Mouse (Mus musculus) MEL (cell line): Measurements from ENCODE around the gene Mertk. TPM values are rescaled to one million over a fixed set of nuclear protein-coding genes. Genes with fewer than 3 reads are reported as not detected.

Experiments used
- DNase-seq: peaks from one replicate; pipeline ENCODE4 v3.0.0; 2011; ENCODE audit warnings: low read depth, low spot score
- H3K27ac ChIP-seq: 2 replicates; pipeline ENCODE4 v1.5.1; 2012; ENCODE audit warnings: low read depth, mild to moderate bottlenecking, control low read depth, low read length, moderate library complexity; ENCODE audit not compliant: control insufficient read depth
- H3K27me3 ChIP-seq, 2 experiments: fragments of 150-350 bp in 1 of 2; sonication (generic) in 1 of 2; 2 replicates each; pipeline ENCODE4 v1.6.1; 2012; ENCODE audit warnings: low read length in 2 of 2, mild to moderate bottlenecking in 2 of 2, improper control_type of control experiment in 1 of 2, moderate library complexity in 1 of 2; ENCODE audit not compliant: insufficient read depth in 2 of 2, control insufficient read depth in 1 of 2
- H3K36me3 ChIP-seq, 2 experiments: 2 replicates each; pipeline ENCODE4 v1.6.1; 2012 to 2014; ENCODE audit warnings: low read length in 2 of 2, improper control_type of control experiment in 1 of 2, inconsistent platforms in 1 of 2, mild to moderate bottlenecking in 1 of 2; ENCODE audit not compliant: insufficient read depth in 2 of 2, control insufficient read depth in 1 of 2
- H3K4me1 ChIP-seq, 2 experiments: fragments of 150-350 bp in 1 of 2; sonication (generic) in 1 of 2; 2 replicates each; pipeline ENCODE4 v1.6.1; 2012; ENCODE audit warnings: low read length in 2 of 2, improper control_type of control experiment in 1 of 2, mild to moderate bottlenecking in 1 of 2; ENCODE audit not compliant: insufficient read depth in 2 of 2, control insufficient read depth in 1 of 2
- H3K4me3 ChIP-seq, 2 experiments: fragments of 150-350 bp in 1 of 2; sonication (generic) in 1 of 2; 2 replicates each; pipeline ENCODE4 v1.5.1; 2012; ENCODE audit warnings: low read depth in 2 of 2, low read length in 2 of 2, mild to moderate bottlenecking in 2 of 2, moderate library complexity in 2 of 2, control low read depth in 1 of 2, improper control_type of control experiment in 1 of 2; ENCODE audit not compliant: control insufficient read depth in 1 of 2, insufficient read depth in 1 of 2
- H3K79me2 ChIP-seq: 2 replicates; pipeline ENCODE4 v1.6.1; 2012; ENCODE audit warnings: mild to moderate bottlenecking, low read length, moderate library complexity; ENCODE audit not compliant: control insufficient read depth, poor library complexity, insufficient read depth
- H3K9ac ChIP-seq: 2 replicates; pipeline ENCODE4 v1.6.1; 2012; ENCODE audit warnings: low read depth, mild to moderate bottlenecking, control low read depth, low read length, moderate library complexity; ENCODE audit not compliant: control insufficient read depth, poor library complexity, severe bottlenecking
- H3K9me3 ChIP-seq: fragments of 150-350 bp; sonication (generic); replicated peaks from 2 replicates; pipeline ENCODE4 v1.6.1; 2012; ENCODE audit warnings: mild to moderate bottlenecking, low read length, improper control_type of control experiment, moderate library complexity; ENCODE audit not compliant: insufficient read depth
- BHLHE40 ChIP-seq: IDR thresholded peaks from 2 replicates; pipeline ENCODE4 v1.6.1; 2012; ENCODE audit warnings: low read depth, mild to moderate bottlenecking, inconsistent platforms, low read length, improper control_type of control experiment, borderline replicate concordance
- CHD1 ChIP-seq: IDR thresholded peaks from 2 replicates; pipeline ENCODE4 v1.6.1; 2012; ENCODE audit warnings: low read depth, mild to moderate bottlenecking, inconsistent platforms, low read length, improper control_type of control experiment
- CHD2 ChIP-seq: IDR thresholded peaks from 2 replicates; pipeline ENCODE4 v1.6.1; 2011; ENCODE audit warnings: low read length, improper control_type of control experiment
- CTCF ChIP-seq, 3 experiments: IDR thresholded peaks in 2 of 3; conservative IDR thresholded peaks in 1 of 3; 2 replicates each; pipeline ENCODE4 v1.5.1; 2011 to 2012; ENCODE audit warnings: low read length in 3 of 3, low read depth in 2 of 3, mild to moderate bottlenecking in 2 of 3, improper control_type of control experiment in 1 of 3, inconsistent platforms in 1 of 3, mixed read lengths in 1 of 3, moderate library complexity in 1 of 3; ENCODE audit not compliant: control insufficient read depth in 1 of 3, insufficient read depth in 1 of 3, poor library complexity in 1 of 3, severe bottlenecking in 1 of 3
- E2F4 ChIP-seq: IDR thresholded peaks from 2 replicates; pipeline ENCODE4 v1.6.1; 2011; ENCODE audit warnings: low read depth, low read length, improper control_type of control experiment, borderline replicate concordance
- ELF1 ChIP-seq: IDR thresholded peaks from 2 replicates; pipeline ENCODE4 v1.6.1; 2014; ENCODE audit warnings: low read depth, mild to moderate bottlenecking, inconsistent platforms, low read length, improper control_type of control experiment, moderate library complexity
- EP300 ChIP-seq, 2 experiments: IDR thresholded peaks; 2 replicates each; pipeline ENCODE4 v1.6.1; 2011; ENCODE audit warnings: improper control_type of control experiment in 2 of 2, low read length in 2 of 2, low read depth in 1 of 2, mild to moderate bottlenecking in 1 of 2
- ETS1 ChIP-seq: IDR thresholded peaks from 2 replicates; pipeline ENCODE4 v1.6.1; 2012; ENCODE audit warnings: low read depth, mild to moderate bottlenecking, inconsistent platforms, low read length, improper control_type of control experiment, moderate library complexity
- GABPA ChIP-seq: IDR thresholded peaks from 2 replicates; pipeline ENCODE4 v1.6.1; 2012; ENCODE audit warnings: low read depth, mild to moderate bottlenecking, inconsistent platforms, low read length, improper control_type of control experiment, moderate library complexity
- GATA1 ChIP-seq: IDR thresholded peaks from 2 replicates; pipeline ENCODE4 v1.6.1; 2011; ENCODE audit warnings: low read depth, low read length, improper control_type of control experiment
- HCFC1 ChIP-seq: IDR thresholded peaks from 2 replicates; pipeline ENCODE4 v1.6.1; 2012; ENCODE audit warnings: low read depth, mild to moderate bottlenecking, inconsistent platforms, low read length, improper control_type of control experiment, moderate library complexity
- KAT2A ChIP-seq: conservative IDR thresholded peaks from 2 replicates; pipeline ENCODE4 v1.6.1; 2012; ENCODE audit warnings: low read depth, low read length, improper control_type of control experiment, inconsistent platforms
- MAX ChIP-seq: IDR thresholded peaks from 2 replicates; pipeline ENCODE4 v1.6.1; 2011; ENCODE audit warnings: low read length, improper control_type of control experiment
- MAZ ChIP-seq: IDR thresholded peaks from 2 replicates; pipeline ENCODE4 v1.6.1; 2012; ENCODE audit warnings: low read depth, mild to moderate bottlenecking, inconsistent platforms, low read length, improper control_type of control experiment
- MEF2A ChIP-seq: IDR thresholded peaks from 2 replicates; pipeline ENCODE4 v1.6.1; 2014; ENCODE audit warnings: low read depth, mild to moderate bottlenecking, inconsistent platforms, low read length, improper control_type of control experiment; ENCODE audit not compliant: poor library complexity, insufficient replicate concordance, severe bottlenecking; ENCODE audit errors: extremely low read depth
- MXI1 ChIP-seq: IDR thresholded peaks from 2 replicates; pipeline ENCODE4 v1.6.1; 2011; ENCODE audit warnings: mild to moderate bottlenecking, low read depth, low read length, improper control_type of control experiment
- MYB ChIP-seq: IDR thresholded peaks from 2 replicates; pipeline ENCODE4 v1.6.1; 2011; ENCODE audit warnings: mild to moderate bottlenecking, low read depth, low read length, improper control_type of control experiment
- MYC ChIP-seq: IDR thresholded peaks from 2 replicates; pipeline ENCODE4 v1.6.1; 2011; ENCODE audit warnings: low read depth, mild to moderate bottlenecking, low read length, improper control_type of control experiment, moderate library complexity
- NRF1 ChIP-seq: IDR thresholded peaks from 2 replicates; pipeline ENCODE4 v1.6.1; 2014; ENCODE audit warnings: low read depth, mild to moderate bottlenecking, inconsistent platforms, low read length, improper control_type of control experiment, moderate library complexity; ENCODE audit not compliant: poor library complexity, insufficient read depth, severe bottlenecking
- POLR2AphosphoS2 ChIP-seq: IDR thresholded peaks from 2 replicates; pipeline ENCODE4 v1.6.1; 2011; ENCODE audit warnings: low read length, improper control_type of control experiment
- RAD21 ChIP-seq: IDR thresholded peaks from 2 replicates; pipeline ENCODE4 v1.6.1; 2011; ENCODE audit warnings: mild to moderate bottlenecking, low read depth, low read length, improper control_type of control experiment
- RCOR1 ChIP-seq: IDR thresholded peaks from 2 replicates; pipeline ENCODE4 v1.6.1; 2012; ENCODE audit warnings: low read depth, mild to moderate bottlenecking, inconsistent platforms, low read length, improper control_type of control experiment
- SIN3A ChIP-seq: IDR thresholded peaks from 2 replicates; pipeline ENCODE4 v1.6.1; 2012; ENCODE audit warnings: low read length, improper control_type of control experiment, inconsistent platforms
- SMC3 ChIP-seq: IDR thresholded peaks from 2 replicates; pipeline ENCODE4 v1.6.1; 2011; ENCODE audit warnings: low read depth, low read length, improper control_type of control experiment
- USF1 ChIP-seq: IDR thresholded peaks from 2 replicates; pipeline ENCODE4 v1.6.1; 2014; ENCODE audit warnings: low read depth, mild to moderate bottlenecking, inconsistent platforms, low read length, improper control_type of control experiment, moderate library complexity
- USF2 ChIP-seq, 2 experiments: IDR thresholded peaks; 2 replicates each; pipeline ENCODE4 v1.6.1; 2011 to 2012; ENCODE audit warnings: improper control_type of control experiment in 2 of 2, low read length in 2 of 2, borderline replicate concordance in 1 of 2, inconsistent platforms in 1 of 2, low read depth in 1 of 2, mild to moderate bottlenecking in 1 of 2; ENCODE audit not compliant: insufficient read depth in 1 of 2
- ZC3H11A ChIP-seq: IDR thresholded peaks from 2 replicates; pipeline ENCODE4 v1.6.1; 2012; ENCODE audit warnings: low read depth, mild to moderate bottlenecking, inconsistent platforms, low read length, improper control_type of control experiment
- ZNF384 ChIP-seq: IDR thresholded peaks from 2 replicates; pipeline ENCODE4 v1.6.1; 2012; ENCODE audit warnings: low read depth, mild to moderate bottlenecking, inconsistent platforms, low read length, improper control_type of control experiment
- polyA plus RNA-seq, 2 experiments: library from polyadenylated mRNA; stranded (reverse) in 1 of 2; unstranded in 1 of 2; fragments of >175 nt in 1 of 2; fragments of >200 nt in 1 of 2; gene quantifications; 2 replicates each; pipeline versions ENCODE4 v1.2.1 to v1.2.4; 2012; ENCODE audit warnings: low replicate concordance in 2 of 2, low read depth in 1 of 2; ENCODE audit not compliant: insufficient read length in 2 of 2, insufficient read depth in 1 of 2, missing spikeins in 1 of 2
- total RNA-seq: library from RNA; depleted of rRNA; stranded (reverse); fragments of 300-350 nt; gene quantifications from 2 replicates; pipeline ENCODE4 v1.2.3, GENCODE M21; 2012

Mertk gene
- total and polyA plus RNA-seq, 3 experiments = not detected

DNA sequence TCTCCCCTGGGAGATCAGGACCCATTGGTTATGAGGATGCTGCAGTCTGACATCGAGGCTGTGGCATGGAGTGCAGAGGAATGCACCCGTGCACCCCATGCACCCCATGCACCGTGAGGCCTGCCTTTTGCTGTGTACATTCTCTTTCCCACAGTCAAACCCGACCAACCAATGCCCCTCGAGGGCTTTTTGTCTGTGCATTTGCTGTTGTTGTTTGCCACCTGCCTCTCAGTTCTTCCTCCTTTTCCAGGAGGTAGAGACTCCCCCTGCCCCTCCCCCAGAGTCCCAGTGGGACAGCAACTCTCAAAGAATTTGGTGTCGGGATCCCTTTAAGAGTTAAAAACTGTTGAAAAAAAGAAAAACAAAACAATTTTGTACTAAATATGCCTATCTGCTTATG is 49.4 kb downstream of the Mertk start:
- Histone ChIP-seq H3K4me1 (no peaks in the 10 kb centered on the region), H3K79me2 (no peaks in the 10 kb centered on the region), H3K4me3 (no peak overlapping the region), H3K9ac (no peak overlapping the region), H3K27ac (no peak overlapping the region), H3K9me3 (no peaks in the 10 kb centered on the region), H3K36me3 (no peaks in the 10 kb centered on the region), H3K27me3 (peaks cover 1 to 3% of the 10 kb centered on the region in 2 experiments; a peak in 3 of 4 replicates)
- TF ChIP-seq NRF1 (no peak), ZC3H11A (no peak), MAZ (no peak), MYB (no peak), EP300 (IDR thresholded peaks at IDR 0.05; ENCODE audit: low read depth in 1 of 2, low read length in 2 of 2) (no peak), GABPA (no peak), ZNF384 (no peak), POLR2AphosphoS2 (no peak), USF1 (no peak), KAT2A (no peak), CTCF (IDR thresholded peaks at IDR 0.05 in 2 of 3, conservative IDR thresholded peaks at IDR 0.05 in 1 of 3; ENCODE audit: control insufficient read depth in 1 of 3, insufficient read depth in 1 of 3, low read depth in 2 of 3, low read length in 3 of 3, poor library complexity in 1 of 3, severe bottlenecking in 1 of 3) (no peak), MEF2A (no peak), MYC (no peak), RCOR1 (no peak), ETS1 (no peak), USF2 (IDR thresholded peaks at IDR 0.05; ENCODE audit: borderline replicate concordance in 1 of 2, insufficient read depth in 1 of 2, low read depth in 1 of 2, low read length in 2 of 2) (no peak), CHD2 (no peak), CHD1 (no peak), MAX (no peak)
- no peak for DNase-seq

DNA sequence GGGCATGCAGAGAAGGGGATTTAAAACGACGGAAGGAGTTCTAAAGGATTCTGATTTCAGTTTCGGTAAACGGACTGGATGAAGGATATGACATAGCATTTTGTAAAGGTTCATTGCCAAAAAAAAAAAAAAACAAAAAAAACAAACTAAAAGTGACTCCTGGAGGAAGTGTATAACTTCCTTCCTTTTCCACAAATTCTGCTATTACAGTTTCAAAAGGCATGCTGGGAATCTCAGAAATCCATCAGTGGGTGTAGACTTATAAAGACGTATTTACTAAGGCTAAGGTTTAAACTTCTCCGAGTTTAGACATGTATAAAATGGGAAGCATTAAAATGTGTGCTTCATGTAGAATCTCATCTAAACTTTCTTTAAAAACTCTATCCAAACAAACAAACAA is 52.3 kb downstream of the Mertk start:
- no peak overlapping the region for H3K27ac ChIP-seq
- H3K9me3 ChIP-seq = no peaks in the 10 kb centered on the region
- H3K27me3 ChIP-seq = peaks cover 1 to 3% of the 10 kb centered on the region in 2 experiments; a peak in 3 of 4 replicates
- no peak overlapping the region for H3K4me3 ChIP-seq
- no peak overlapping the region for H3K9ac ChIP-seq
- no peaks in the 10 kb centered on the region for H3K36me3 ChIP-seq
- no peak for TF ChIP-seq MYC
- TF ChIP-seq RAD21 = no peak
- no peak for TF ChIP-seq ZNF384
- TF ChIP-seq MYB = no peak
- TF ChIP-seq BHLHE40 = no peak
- TF ChIP-seq GABPA = no peak
- no peak for TF ChIP-seq HCFC1
- TF ChIP-seq GATA1 = no peak
- TF ChIP-seq MEF2A = no peak
- TF ChIP-seq ELF1 = no peak
- TF ChIP-seq SMC3 = no peak
- no peak for TF ChIP-seq SIN3A
- TF ChIP-seq E2F4 = no peak
- no peak for TF ChIP-seq MXI1
- no peak for TF ChIP-seq CTCF (IDR thresholded peaks at IDR 0.05 in 2 of 3, conservative IDR thresholded peaks at IDR 0.05 in 1 of 3; ENCODE audit: control insufficient read depth in 1 of 3, insufficient read depth in 1 of 3, low read depth in 2 of 3, low read length in 3 of 3, poor library complexity in 1 of 3, severe bottlenecking in 1 of 3)
- H3K4me1 ChIP-seq = no peaks in the 10 kb centered on the region
- DNase-seq = no peak
- no peaks in the 10 kb centered on the region for H3K79me2 ChIP-seq
